Mouse (Mus musculus): ENCODE data around the gene Gale. TPM values are rescaled to one million over a fixed set of nuclear protein-coding genes. Genes with fewer than 3 reads are reported as not detected.

The Gale gene
- total RNA-seq (2014; fragmentation: Nextera tagmentation) (4.3 and 5.0 TPM in 2 replicates), total RNA-seq (2017) (10.9 and 12.4 TPM in 2 replicates), polyA plus RNA-seq (2012) (19.8 and 23.3 TPM in 2 replicates)

GRCm38 (mm10) chr4:135963457-135964193, at the start of gene Gale:
Gene Gale, plus strand, starts transcription at chr4:135963727.
- no peak for TF ChIP-seq GATA1 (IDR thresholded peaks at IDR 0.05; ENCODE audit: borderline replicate concordance, low read length)
- no peak for TF ChIP-seq POLR2AphosphoS5 (IDR thresholded peaks at IDR 0.05; ENCODE audit: insufficient replicate concordance, low read depth, low read length)
- no peak for TF ChIP-seq TAL1 (conservative IDR thresholded peaks at IDR 0.05; ENCODE audit: low read depth, low read length)
- TF ChIP-seq GATA2 (IDR thresholded peaks at IDR 0.05; ENCODE audit: borderline replicate concordance, low read depth, low read length), result no peak
- TF ChIP-seq CTCF (IDR thresholded peaks at IDR 0.05; ENCODE audit: low read depth, low read length), result no peak
- Histone ChIP-seq H3K27me3 (ENCODE audit: insufficient read depth, low read length) (no peaks in the 10 kb centered on the region), H3K9me3 (replicated peaks) (no peaks in the 10 kb centered on the region), H3K4me3 (ENCODE audit: low read depth, low read length) (peak within 1 kb of the TSS; percentile 83), H3K4me1 (ENCODE audit: insufficient read depth, low read depth, low read length) (peaks cover 47% of the 10 kb centered on the region), H3K36me3 (replicated peaks) (peaks cover 82% of the 10 kb centered on the region)
- ATAC-seq (ENCODE audit: extremely low read depth, insufficient number of reproducible peaks, low FRiP score, poor library complexity, severe bottlenecking) (peak; percentile 82), DNase-seq (ENCODE audit: low spot score) (peak; percentile 91)

GRCm38 (mm10) chr4:135918635-135919279, 44.8 kb upstream of the Gale start:
- Histone ChIP-seq H3K4me1 (ENCODE audit: insufficient read depth, low read depth, low read length) (peaks cover 22% of the 10 kb centered on the region), H3K27me3 (ENCODE audit: insufficient read depth, low read length) (peaks cover 3% of the 10 kb centered on the region; the same call in 1 of the 2 replicates), H3K4me3 (ENCODE audit: low read depth, low read length) (no peak overlapping the region), H3K9me3 (replicated peaks) (no peaks in the 10 kb centered on the region), H3K36me3 (replicated peaks) (peaks cover 52% of the 10 kb centered on the region)
- no peak for TF ChIP-seq POLR2AphosphoS5 (IDR thresholded peaks at IDR 0.05; ENCODE audit: insufficient replicate concordance, low read depth, low read length)
- TF ChIP-seq GATA2 (IDR thresholded peaks at IDR 0.05; ENCODE audit: borderline replicate concordance, low read depth, low read length), result no peak
- TF ChIP-seq GATA1 (IDR thresholded peaks at IDR 0.05; ENCODE audit: borderline replicate concordance, low read length), result no peak
- TF ChIP-seq CTCF (IDR thresholded peaks at IDR 0.05; ENCODE audit: low read depth, low read length), result no peak
- TF ChIP-seq TAL1 (conservative IDR thresholded peaks at IDR 0.05; ENCODE audit: low read depth, low read length), result no peak
- no peak for ATAC-seq (ENCODE audit: extremely low read depth, insufficient number of reproducible peaks, low FRiP score, poor library complexity, severe bottlenecking)
- DNase-seq (ENCODE audit: low spot score), result no peak

- DNase-seq (ENCODE audit: low spot score) (no peak), ATAC-seq (ENCODE audit: extremely low read depth, insufficient number of reproducible peaks, low FRiP score, poor library complexity, severe bottlenecking) (no peak)
- Histone ChIP-seq H3K4me3 (ENCODE audit: low read depth, low read length) (no peak overlapping the region), H3K4me1 (ENCODE audit: insufficient read depth, low read depth, low read length) (peaks cover 20% of the 10 kb centered on the region), H3K27me3 (ENCODE audit: insufficient read depth, low read length) (peaks cover 3% of the 10 kb centered on the region; the same call in 1 of the 2 replicates), H3K9me3 (replicated peaks) (no peaks in the 10 kb centered on the region), H3K36me3 (replicated peaks) (peaks cover 56% of the 10 kb centered on the region)
- no peak for TF ChIP-seq POLR2AphosphoS5 (IDR thresholded peaks at IDR 0.05; ENCODE audit: insufficient replicate concordance, low read depth, low read length)
- TF ChIP-seq GATA2 (IDR thresholded peaks at IDR 0.05; ENCODE audit: borderline replicate concordance, low read depth, low read length), result no peak
- TF ChIP-seq TAL1 (conservative IDR thresholded peaks at IDR 0.05; ENCODE audit: low read depth, low read length), result no peak
- no peak for TF ChIP-seq GATA1 (IDR thresholded peaks at IDR 0.05; ENCODE audit: borderline replicate concordance, low read length)
- TF ChIP-seq CTCF (IDR thresholded peaks at IDR 0.05; ENCODE audit: low read depth, low read length), result no peak
Observed at GRCm38 (mm10) chr4:135919280-135919639, 44.3 kb upstream of the Gale start.

GRCm38 (mm10) chr4:135920304-135921241, 43.0 kb upstream of the Gale start, which contains the start of gene Fuca1:
Gene Fuca1, plus strand, starts transcription at chr4:135920735.
- ATAC-seq (ENCODE audit: extremely low read depth, insufficient number of reproducible peaks, low FRiP score, poor library complexity, severe bottlenecking), result peak; percentile 86
- peak within 1 kb of the TSS; percentile 91 for H3K4me3 ChIP-seq (ENCODE audit: low read depth, low read length)
- H3K27me3 ChIP-seq (ENCODE audit: insufficient read depth, low read length), result peaks cover 3% of the 10 kb centered on the region; the same call in 1 of the 2 replicates
- H3K4me1 ChIP-seq (ENCODE audit: insufficient read depth, low read depth, low read length), result peaks cover 20% of the 10 kb centered on the region
- DNase-seq (ENCODE audit: low spot score), result peak; percentile 84
- H3K36me3 ChIP-seq (replicated peaks), result peaks cover 66% of the 10 kb centered on the region
- TF ChIP-seq GATA1 (IDR thresholded peaks at IDR 0.05; ENCODE audit: borderline replicate concordance, low read length) (no peak), GATA2 (IDR thresholded peaks at IDR 0.05; ENCODE audit: borderline replicate concordance, low read depth, low read length) (no peak), POLR2AphosphoS5 (IDR thresholded peaks at IDR 0.05; ENCODE audit: insufficient replicate concordance, low read depth, low read length) (no peak), CTCF (IDR thresholded peaks at IDR 0.05; ENCODE audit: low read depth, low read length) (peak; percentile 58), TAL1 (conservative IDR thresholded peaks at IDR 0.05; ENCODE audit: low read depth, low read length) (no peak)
- H3K9me3 ChIP-seq (replicated peaks), result no peaks in the 10 kb centered on the region

GRCm38 (mm10) chr4:135921257-135922120, 42.0 kb upstream of the Gale start:
- H3K4me1 ChIP-seq (ENCODE audit: insufficient read depth, low read depth, low read length), result peaks cover 21% of the 10 kb centered on the region
- H3K4me3 ChIP-seq (ENCODE audit: low read depth, low read length), result peak overlapping the region; percentile 91
- peaks cover 3% of the 10 kb centered on the region; the same call in 1 of the 2 replicates for H3K27me3 ChIP-seq (ENCODE audit: insufficient read depth, low read length)
- no peaks in the 10 kb centered on the region for H3K9me3 ChIP-seq (replicated peaks)
- TF ChIP-seq CTCF (IDR thresholded peaks at IDR 0.05; ENCODE audit: low read depth, low read length), result no peak
- TF ChIP-seq GATA1 (IDR thresholded peaks at IDR 0.05; ENCODE audit: borderline replicate concordance, low read length), result no peak
- TF ChIP-seq POLR2AphosphoS5 (IDR thresholded peaks at IDR 0.05; ENCODE audit: insufficient replicate concordance, low read depth, low read length), result no peak
- TF ChIP-seq TAL1 (conservative IDR thresholded peaks at IDR 0.05; ENCODE audit: low read depth, low read length), result no peak
- TF ChIP-seq GATA2 (IDR thresholded peaks at IDR 0.05; ENCODE audit: borderline replicate concordance, low read depth, low read length), result no peak
- DNase-seq (ENCODE audit: low spot score) (no peak), ATAC-seq (ENCODE audit: extremely low read depth, insufficient number of reproducible peaks, low FRiP score, poor library complexity, severe bottlenecking) (no peak)
- peaks cover 73% of the 10 kb centered on the region for H3K36me3 ChIP-seq (replicated peaks)

All from G1E (cell line).